Mouse (Mus musculus) liver, embryonic 14.5 days (tissue): Measurements from ENCODE around the gene Gpcpd1. TPM values are rescaled to one million over a fixed set of nuclear protein-coding genes. Genes with fewer than 3 reads are reported as not detected.

ENCODE experiments used
- ATAC-seq: fragments of 200-750 bp; cut with Nextera tagmentation; 2 replicates; pipeline ENCODE4 v1.8.0; 2017; ENCODE audit warnings: moderate number of reproducible peaks, mild to moderate bottlenecking, moderate library complexity; ENCODE audit not compliant: insufficient read depth
- DNase-seq, 3 experiments: peaks; one replicate each; pipeline ENCODE4 v3.0.0-alpha.2; 2012 to 2013; ENCODE audit warnings: low read depth in 3 of 3, low spot score in 3 of 3
- H3K27ac ChIP-seq: fragments of 300-500 bp; sonication (generic); 2 replicates; pipeline ENCODE4 v1.5.1; 2014; ENCODE audit warnings: moderate library complexity, mild to moderate bottlenecking, control low read depth, inconsistent platforms
- H3K27me3 ChIP-seq: fragments of 300-500 bp; sonication (generic); 2 replicates; pipeline ENCODE4 v1.6.1; 2014; ENCODE audit warnings: mild to moderate bottlenecking, low read length, moderate library complexity; ENCODE audit not compliant: control insufficient read depth, insufficient read depth
- H3K36me3 ChIP-seq: fragments of 300-500 bp; sonication (generic); replicated peaks from 2 replicates; pipeline ENCODE4 v1.6.1; 2014; ENCODE audit warnings: low read depth; ENCODE audit not compliant: control insufficient read depth, insufficient read depth
- H3K4me1 ChIP-seq, 2 experiments: fragments of 200-500 bp in 1 of 2; fragments of 300-500 bp in 1 of 2; sonication (generic) in 1 of 2; replicated peaks; 2 replicates each; pipeline ENCODE4 v1.6.1; 2012 to 2014; ENCODE audit warnings: antibody characterized with exemption in 1 of 2, inconsistent platforms in 1 of 2, low read length in 1 of 2; ENCODE audit not compliant: control insufficient read depth in 2 of 2, insufficient read depth in 2 of 2
- H3K4me2 ChIP-seq: fragments of 300-500 bp; sonication (generic); 2 replicates; pipeline ENCODE4 v1.6.1; 2014; ENCODE audit warnings: low read depth, mild to moderate bottlenecking, control low read depth, moderate library complexity
- H3K4me3 ChIP-seq, 2 experiments: fragments of 200-500 bp in 1 of 2; fragments of 300-500 bp in 1 of 2; sonication (generic) in 1 of 2; 2 replicates each; pipeline ENCODE4 v1.5.1; 2012 to 2014; ENCODE audit warnings: low read depth in 2 of 2, low read length in 2 of 2, mild to moderate bottlenecking in 2 of 2, control low read depth in 1 of 2, inconsistent platforms in 1 of 2, moderate library complexity in 1 of 2; ENCODE audit not compliant: insufficient read depth in 1 of 2
- H3K9ac ChIP-seq: fragments of 300-500 bp; sonication (generic); replicated peaks from 2 replicates; pipeline ENCODE4 v1.6.1; 2014; ENCODE audit warnings: mild to moderate bottlenecking, control low read depth, moderate library complexity
- H3K9me3 ChIP-seq: fragments of 300-500 bp; sonication (generic); 2 replicates; pipeline ENCODE4 v1.6.1; 2016; ENCODE audit warnings: low read length, mixed read lengths; ENCODE audit not compliant: control insufficient read depth
- CTCF ChIP-seq: IDR thresholded peaks from 2 replicates; pipeline ENCODE4 v1.5.1; 2016; ENCODE audit warnings: antibody characterized with exemption, low read depth, control low read depth
- EP300 ChIP-seq: IDR thresholded peaks from 2 replicates; pipeline ENCODE4 v1.6.1; 2016; ENCODE audit warnings: antibody characterized with exemption, low read depth
- WGBS: fragments of 180-500 bp; shearing (Covaris S2); extraction: QIAGEN DNeasy Blood & Tissue Kit; methylation state at CpG from one replicate; pipeline ENCODE4 v1.1.7; 2014; ENCODE audit not compliant: insufficient replicate concordance; 5-methylcytosine and 5-hydroxymethylcytosine counted together
- polyA plus RNA-seq, 2 experiments: library from polyadenylated mRNA; depleted of rRNA in 1 of 2; stranded (reverse) in 1 of 2; unstranded in 1 of 2; fragments of >200 nt; fragmentation: Nextera tagmentation in 1 of 2; extraction: Ambion mirVana in 1 of 2; gene quantifications; 2 replicates each; pipeline versions ENCODE4 v1.2.1 to v1.2.3; 2012 to 2014

Gpcpd1 gene
- polyA plus RNA-seq (2012; rRNA removed) (20.6 and 31.0 TPM in 2 replicates), polyA plus RNA-seq (2014; fragmentation: Nextera tagmentation; extraction: Ambion mirVana) (67.7 and 78.4 TPM in 2 replicates)

DNA sequence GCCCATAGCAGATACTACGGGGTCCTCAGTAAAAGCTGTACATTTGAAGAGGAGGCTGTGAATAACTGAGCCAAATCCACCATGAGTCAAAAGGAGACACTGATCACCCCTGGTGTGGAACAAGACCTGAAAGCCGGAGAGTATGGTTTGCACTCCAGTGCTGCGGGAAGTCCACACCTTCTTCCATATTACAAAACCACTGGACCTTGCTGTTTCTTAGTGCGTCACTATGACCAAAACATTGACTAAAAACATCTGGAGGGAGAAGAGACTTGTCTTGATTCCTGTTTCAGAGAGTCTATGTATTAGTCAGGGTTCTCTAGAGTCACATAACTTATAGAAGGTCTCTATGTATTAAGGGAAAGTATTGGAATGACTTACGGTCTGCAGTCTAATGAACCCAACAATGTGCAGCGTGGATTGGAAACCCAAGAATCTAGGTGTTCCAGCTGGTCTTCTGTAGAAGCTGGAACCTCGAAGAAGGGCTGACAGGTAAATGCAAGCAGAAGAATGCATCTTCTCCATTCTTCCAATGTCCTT, at the start of gene Gpcpd1:
Gene Gpcpd1, minus strand, starts transcription at position 490 of the 540 bp plus-strand sequence.
- no peaks in the 10 kb centered on the region for H3K9me3 ChIP-seq
- no peaks in the 10 kb centered on the region for H3K27me3 ChIP-seq
- H3K4me1 ChIP-seq: peaks cover 0 to 7% of the 10 kb centered on the region in 2 experiments; a peak in 1 of 4 replicates
- ATAC-seq: no peak
- no peak for DNase-seq
- no peak within 1 kb of the TSS for H3K27ac ChIP-seq
- no peak within 1 kb of the TSS for H3K9ac ChIP-seq
- H3K4me3 ChIP-seq: no peak within 1 kb of the TSS
- no peak for TF ChIP-seq EP300
- TF ChIP-seq CTCF: no peak
- 70% methylated on average over 7 of the region's 7 CpGs for WGBS
- H3K36me3 ChIP-seq: no peaks in the 10 kb centered on the region
- H3K4me2 ChIP-seq: no peak within 1 kb of the TSS

DNA sequence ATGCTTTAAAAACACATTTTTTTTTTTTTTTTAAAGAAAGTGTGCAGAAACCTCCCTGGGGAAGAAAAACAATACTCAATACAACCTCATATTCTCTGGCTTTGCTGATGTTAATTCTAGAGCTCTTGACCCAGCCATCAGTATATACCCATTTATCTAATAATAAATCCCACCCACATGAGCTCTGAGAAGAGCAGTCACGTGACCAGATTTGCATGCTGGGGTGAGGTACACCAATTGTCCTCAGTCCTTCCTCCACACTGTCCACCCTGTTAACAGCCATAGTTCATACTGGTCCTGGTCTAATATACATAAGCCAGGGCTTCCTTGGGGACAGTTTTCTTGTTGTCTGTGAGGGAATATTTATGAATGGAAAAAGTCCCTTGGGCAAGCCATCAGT, 49.0 kb upstream of the Gpcpd1 start:
- no peak for DNase-seq
- WGBS: 65% methylated on average over 1 of the region's 1 CpGs

DNA sequence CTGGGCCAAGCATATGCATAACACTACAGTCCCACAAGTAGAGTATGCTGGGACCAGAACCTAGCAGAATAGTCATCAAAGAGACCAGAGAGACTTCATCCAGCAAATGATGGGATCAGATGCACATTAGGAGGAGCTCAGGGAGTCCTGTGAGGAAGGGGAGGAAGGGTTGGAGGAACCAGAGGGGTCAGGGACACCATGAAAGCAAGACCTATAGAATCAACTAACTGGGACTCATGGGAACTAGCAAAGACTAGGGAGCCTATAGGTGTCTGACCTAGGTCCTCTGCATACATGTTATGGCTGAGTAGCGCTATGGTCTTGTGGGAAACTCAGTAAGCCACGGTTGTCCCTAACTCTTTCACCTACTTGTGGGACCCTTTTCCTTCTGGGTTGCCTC, 41.1 kb upstream of the Gpcpd1 start:
- ATAC-seq (no peak), DNase-seq (no peak)
- H3K27me3 ChIP-seq: no peaks in the 10 kb centered on the region
- TF ChIP-seq CTCF: no peak
- no peak for TF ChIP-seq EP300
- H3K36me3 ChIP-seq: no peaks in the 10 kb centered on the region
- no peaks in the 10 kb centered on the region for H3K9me3 ChIP-seq
- no peak overlapping the region for H3K27ac ChIP-seq
- H3K9ac ChIP-seq: no peak overlapping the region
- H3K4me3 ChIP-seq: no peak overlapping the region
- H3K4me1 ChIP-seq: no peaks in the 10 kb centered on the region; a peak in 1 of 4 replicates
- 75% methylated on average over 2 of the region's 2 CpGs for WGBS
- no peak overlapping the region for H3K4me2 ChIP-seq

More for the DNA sequence above, 49.0 kb upstream of the Gpcpd1 start:
- H3K9ac ChIP-seq: no peak overlapping the region
- no peak overlapping the region for H3K4me2 ChIP-seq
- no peaks in the 10 kb centered on the region for H3K27me3 ChIP-seq
- H3K4me3 ChIP-seq: no peak overlapping the region
- no peak overlapping the region for H3K27ac ChIP-seq
- no peaks in the 10 kb centered on the region for H3K36me3 ChIP-seq
- ATAC-seq: no peak
- no peaks in the 10 kb centered on the region for H3K9me3 ChIP-seq
- H3K4me1 ChIP-seq: peaks cover 1 to 3% of the 10 kb centered on the region in 2 experiments; a peak in 2 of 4 replicates
- TF ChIP-seq CTCF (no peak), EP300 (no peak)

DNA sequence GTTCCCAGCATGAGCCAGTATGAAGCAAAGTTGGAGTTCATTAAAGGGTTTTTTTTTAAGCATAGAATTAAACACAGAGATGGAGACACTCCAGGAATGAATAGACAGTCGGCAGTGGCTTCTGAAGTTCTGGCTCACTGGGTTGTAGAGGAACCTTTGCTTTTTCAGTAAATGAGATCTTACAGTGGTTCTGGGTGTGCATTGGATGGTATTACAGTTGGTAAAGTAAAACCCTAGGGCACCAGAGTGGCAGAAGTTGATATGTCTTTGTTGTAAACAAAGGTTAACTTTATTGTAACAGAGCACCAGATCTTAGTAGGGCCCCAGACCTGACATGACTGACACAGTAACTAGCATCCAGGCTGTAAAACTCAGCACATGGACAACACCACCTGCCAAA, 35.6 kb upstream of the Gpcpd1 start:
- no peak overlapping the region for H3K27ac ChIP-seq
- H3K9ac ChIP-seq: no peak overlapping the region
- TF ChIP-seq CTCF: no peak
- TF ChIP-seq EP300: no peak
- no peak overlapping the region for H3K4me3 ChIP-seq
- H3K27me3 ChIP-seq: no peaks in the 10 kb centered on the region
- no peaks in the 10 kb centered on the region for H3K36me3 ChIP-seq
- ATAC-seq (no peak), DNase-seq (no peak)
- 64% methylated on average over 1 of the region's 1 CpGs for WGBS
- no peaks in the 10 kb centered on the region for H3K9me3 ChIP-seq
- no peak overlapping the region for H3K4me2 ChIP-seq
- no peaks in the 10 kb centered on the region; a peak in 1 of 4 replicates for H3K4me1 ChIP-seq

DNA sequence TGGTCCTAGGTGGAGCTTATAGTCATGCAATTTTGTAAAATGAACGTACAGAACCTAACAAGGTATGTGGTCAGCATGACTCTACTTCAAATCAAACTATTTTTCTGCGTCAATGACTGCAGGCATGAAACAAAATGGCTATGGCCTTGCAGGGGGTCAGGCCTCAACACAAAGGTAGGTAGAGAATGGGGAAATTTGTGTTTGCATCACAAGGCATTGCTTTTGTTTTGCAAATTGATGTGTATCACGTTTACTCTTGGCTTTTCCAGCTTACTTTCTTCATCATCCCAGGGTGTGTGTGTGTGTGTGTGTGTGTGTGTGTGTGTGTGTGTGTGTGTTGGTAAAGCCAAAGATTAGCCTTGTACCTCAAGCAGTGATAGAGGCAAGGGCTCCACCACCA, 30.2 kb upstream of the Gpcpd1 start:
- no peaks in the 10 kb centered on the region for H3K36me3 ChIP-seq
- H3K4me1 ChIP-seq: no peaks in the 10 kb centered on the region
- no peak for ATAC-seq
- TF ChIP-seq CTCF: no peak
- H3K27me3 ChIP-seq: no peaks in the 10 kb centered on the region
- H3K4me3 ChIP-seq: no peak overlapping the region
- DNase-seq: no peak
- H3K27ac ChIP-seq: no peak overlapping the region
- H3K9me3 ChIP-seq: no peaks in the 10 kb centered on the region
- 46% methylated on average over 3 of the region's 3 CpGs for WGBS
- no peak overlapping the region for H3K9ac ChIP-seq
- H3K4me2 ChIP-seq: no peak overlapping the region
